Mouse (Mus musculus) hindbrain, embryonic 12.5 days (tissue): ENCODE data around the gene Mycbp. TPM values are rescaled to one million over a fixed set of nuclear protein-coding genes. Genes with fewer than 3 reads are reported as not detected.

Experiments used
- ATAC-seq: fragments of 200-750 bp; cut with Nextera tagmentation; 2 replicates; pipeline ENCODE4 v1.8.0; 2017; ENCODE audit warnings: moderate TSS enrichment; ENCODE audit not compliant: low FRiP score
- H3K27ac ChIP-seq: fragments of 300-500 bp; sonication (generic); 2 replicates; pipeline ENCODE4 v1.5.1; 2016; ENCODE audit warnings: mild to moderate bottlenecking
- H3K27me3 ChIP-seq: fragments of 300-500 bp; sonication (generic); 2 replicates; pipeline ENCODE4 v1.6.1; 2016; ENCODE audit warnings: mild to moderate bottlenecking
- H3K36me3 ChIP-seq: fragments of 300-500 bp; sonication (generic); 2 replicates; pipeline ENCODE4 v1.6.1; 2016; ENCODE audit warnings: mild to moderate bottlenecking
- H3K4me1 ChIP-seq: fragments of 300-500 bp; sonication (generic); 2 replicates; pipeline ENCODE4 v1.6.1; 2016
- H3K4me2 ChIP-seq: fragments of 300-500 bp; sonication (generic); replicated peaks from 2 replicates; pipeline ENCODE4 v1.6.1; 2016; ENCODE audit warnings: mild to moderate bottlenecking
- H3K4me3 ChIP-seq: fragments of 300-500 bp; sonication (generic); 2 replicates; pipeline ENCODE4 v1.5.1; 2016; ENCODE audit warnings: mild to moderate bottlenecking
- H3K9ac ChIP-seq: fragments of 300-500 bp; sonication (generic); 2 replicates; pipeline ENCODE4 v1.6.1; 2016; ENCODE audit warnings: mild to moderate bottlenecking, moderate library complexity
- H3K9me3 ChIP-seq: fragments of 300-500 bp; sonication (generic); replicated peaks from 2 replicates; pipeline ENCODE4 v1.6.1; 2016; ENCODE audit warnings: mild to moderate bottlenecking
- WGBS: fragments of 180-500 bp; shearing (Covaris S2); methylation state at CpG from one replicate; pipeline ENCODE4 v1.1.7; 2016; 5-methylcytosine and 5-hydroxymethylcytosine counted together
- polyA plus RNA-seq: library from polyadenylated mRNA; unstranded; fragments of >200 nt; fragmentation: Nextera tagmentation; extraction: Ambion mirVana; gene quantifications from 2 replicates; pipeline ENCODE4 v1.2.1, GENCODE M21; 2016

The Mycbp gene
- polyA plus RNA-seq, 1 experiment from 2014 or later, result 56.1 TPM

DNA sequence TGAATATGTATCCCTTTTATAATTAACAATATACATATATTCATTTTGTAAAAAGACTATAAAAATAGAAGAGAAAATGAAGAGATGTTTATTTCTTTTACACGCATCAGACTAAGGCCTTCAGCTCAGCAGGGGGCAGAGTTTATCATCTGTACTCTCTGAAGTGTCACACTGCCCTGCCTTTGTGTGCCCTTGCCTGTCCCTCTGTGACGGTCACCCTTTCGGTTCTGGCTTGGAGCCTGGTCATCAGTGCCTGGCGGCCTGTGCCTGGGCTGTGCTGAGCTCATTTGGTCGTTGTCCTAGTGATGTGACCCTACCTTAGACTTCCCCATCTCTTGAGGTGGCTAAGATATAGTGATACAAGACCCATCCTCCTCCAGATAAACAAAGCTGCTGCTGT lies 42.5 kb downstream of the Mycbp start:
- Histone ChIP-seq H3K27me3 (0 out of 2 replicates have a peak, but pooled peaks cover 7% of the 10 kb centered on the region), H3K36me3 (no peaks in the 10 kb centered on the region), H3K9ac (no peak overlapping the region), H3K27ac (no peak overlapping the region), H3K4me3 (no peak overlapping the region), H3K4me1 (peaks cover 3% of the 10 kb centered on the region; the same call in 1 of the 2 replicates), H3K9me3 (no peaks in the 10 kb centered on the region), H3K4me2 (no peak overlapping the region)
- no peak for ATAC-seq
- 48% methylated on average over 5 of the region's 5 CpGs for WGBS

DNA sequence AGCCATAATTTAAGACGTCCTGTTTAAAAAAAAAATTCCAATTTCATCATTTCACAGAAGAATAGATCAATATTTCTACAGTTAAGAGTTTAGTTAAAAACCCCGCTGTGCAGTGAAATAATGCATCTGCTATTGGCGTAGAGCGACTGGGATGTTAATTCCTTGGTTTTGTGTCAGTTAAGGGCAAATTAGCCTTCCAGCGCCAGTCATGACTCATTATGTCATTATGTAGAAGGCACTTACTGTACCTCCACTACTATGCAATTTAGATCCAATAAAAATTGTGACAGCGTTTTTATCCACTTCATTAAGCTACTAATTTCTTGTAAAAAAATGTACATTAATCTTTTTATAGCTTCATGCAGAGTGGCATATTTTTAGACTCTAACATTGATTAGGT lies 44.3 kb downstream of the Mycbp start:
- no peak overlapping the region for H3K4me2 ChIP-seq
- peaks cover 3% of the 10 kb centered on the region; the same call in 1 of the 2 replicates for H3K4me1 ChIP-seq
- WGBS, result 76% methylated on average over 6 of the region's 6 CpGs
- 0 out of 2 replicates have a peak, but pooled peaks cover 7% of the 10 kb centered on the region for H3K27me3 ChIP-seq
- ATAC-seq, result no peak
- H3K36me3 ChIP-seq, result no peaks in the 10 kb centered on the region
- no peak overlapping the region for H3K9ac ChIP-seq
- no peak overlapping the region for H3K4me3 ChIP-seq
- H3K27ac ChIP-seq, result no peak overlapping the region
- H3K9me3 ChIP-seq, result no peaks in the 10 kb centered on the region

- Histone ChIP-seq H3K4me3 (no peak overlapping the region), H3K36me3 (no peaks in the 10 kb centered on the region), H3K9ac (no peak overlapping the region), H3K27ac (no peak overlapping the region), H3K9me3 (no peaks in the 10 kb centered on the region), H3K27me3 (0 out of 2 replicates have a peak, but pooled peaks cover 7% of the 10 kb centered on the region), H3K4me1 (peaks cover 3% of the 10 kb centered on the region; the same call in 1 of the 2 replicates), H3K4me2 (no peak overlapping the region)
- no peak for ATAC-seq
- WGBS, result 74% methylated on average over 10 of the region's 10 CpGs
Measured at GRCm38 (mm10) chr4:123949649-123950048, 45.0 kb downstream of the Mycbp start.

GRCm38 (mm10) chr4:123952059-123952458 lies 47.4 kb downstream of the Mycbp start:
- H3K9me3 ChIP-seq, result no peaks in the 10 kb centered on the region
- peaks cover 11% of the 10 kb centered on the region for H3K4me1 ChIP-seq
- H3K4me2 ChIP-seq, result no peak overlapping the region
- no peaks in the 10 kb centered on the region for H3K36me3 ChIP-seq
- WGBS, result 53% methylated on average over 8 of the region's 8 CpGs
- no peak overlapping the region for H3K4me3 ChIP-seq
- no peak overlapping the region for H3K9ac ChIP-seq
- no peak overlapping the region for H3K27ac ChIP-seq
- ATAC-seq, result no peak
- H3K27me3 ChIP-seq, result peaks cover 11% of the 10 kb centered on the region

DNA sequence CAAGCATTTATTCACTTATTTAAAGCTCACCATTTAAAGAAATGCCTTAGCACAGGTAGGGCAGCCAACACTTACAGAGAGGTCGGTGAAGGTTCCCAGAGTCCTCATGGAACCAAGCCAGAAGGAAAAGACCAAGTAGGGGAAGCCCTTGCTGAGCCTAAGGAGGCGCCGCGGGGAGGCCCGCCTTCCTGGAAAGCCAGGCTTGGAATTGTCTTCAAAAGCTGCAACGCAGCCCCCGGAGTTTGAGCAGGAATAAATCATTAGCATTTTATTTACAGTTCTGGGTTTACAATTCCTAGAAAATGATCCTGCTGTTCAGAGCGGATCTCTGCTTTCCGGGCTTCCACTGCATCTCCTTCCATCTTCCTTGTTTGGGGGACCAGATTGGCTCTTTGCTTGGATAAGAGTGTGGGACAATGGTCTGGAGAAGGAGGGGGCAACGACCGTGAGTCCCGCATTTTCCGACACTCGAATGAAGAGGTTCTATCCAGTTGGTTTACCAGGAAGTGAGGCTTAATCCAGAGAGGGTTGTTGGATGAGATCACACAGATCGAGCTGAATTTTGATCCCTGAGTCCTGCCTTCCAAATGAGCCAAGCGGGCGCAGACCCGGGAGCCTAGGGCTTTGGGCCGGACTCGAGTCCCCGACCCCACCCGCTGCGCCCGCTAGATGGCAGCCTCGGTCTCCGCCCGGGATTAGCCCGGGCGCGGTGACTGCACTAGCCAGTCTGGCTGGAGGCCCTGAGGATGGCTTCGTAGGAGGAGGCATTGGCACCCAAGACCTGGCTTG lies 52.3 kb downstream of the Mycbp start:
- Histone ChIP-seq H3K4me3 (peak overlapping the region; percentile 5; the same call in 1 of the 2 replicates), H3K36me3 (no peaks in the 10 kb centered on the region), H3K9me3 (no peaks in the 10 kb centered on the region), H3K27ac (no peak overlapping the region), H3K27me3 (peaks cover 16% of the 10 kb centered on the region), H3K4me2 (peak overlapping the region; percentile 41), H3K9ac (no peak overlapping the region), H3K4me1 (peaks cover 16% of the 10 kb centered on the region)
- 8% methylated on average over 31 of the region's 31 CpGs for WGBS
- peak; percentile 73 for ATAC-seq

DNA sequence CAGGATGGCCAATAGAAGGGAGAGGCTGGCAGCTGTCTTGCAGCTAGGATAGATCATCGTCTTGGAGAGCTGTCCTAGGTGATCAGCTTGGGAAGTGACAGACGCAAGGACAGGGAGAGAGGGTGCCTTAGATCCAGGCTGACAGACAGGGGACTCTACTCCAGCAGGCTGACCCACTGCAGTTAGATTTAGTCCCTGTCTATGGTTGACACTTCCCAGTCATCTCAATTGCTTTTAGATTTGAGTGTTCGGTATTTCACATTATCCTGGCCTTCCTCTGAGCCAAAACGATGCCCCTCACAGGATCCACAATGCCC lies 52.8 kb downstream of the Mycbp start:
- Histone ChIP-seq H3K27ac (no peak overlapping the region), H3K27me3 (peaks cover 16% of the 10 kb centered on the region), H3K36me3 (no peaks in the 10 kb centered on the region), H3K4me1 (peaks cover 13% of the 10 kb centered on the region), H3K4me2 (peak overlapping the region; percentile 41; the same call in 1 of the 2 replicates), H3K9ac (no peak overlapping the region), H3K4me3 (0 out of 2 replicates have a peak overlapping the region, but pooled peaks have one; percentile 5), H3K9me3 (no peaks in the 10 kb centered on the region)
- 57% methylated on average over 4 of the region's 4 CpGs for WGBS
- peak; percentile 32; the same call in 1 of the 2 replicates for ATAC-seq

- no peak overlapping the region for H3K9ac ChIP-seq
- H3K27ac ChIP-seq, result no peak overlapping the region
- no peak overlapping the region for H3K4me2 ChIP-seq
- peaks cover 13% of the 10 kb centered on the region for H3K4me1 ChIP-seq
- no peak overlapping the region for H3K4me3 ChIP-seq
- no peaks in the 10 kb centered on the region for H3K36me3 ChIP-seq
- no peak; the same call in 1 of the 2 replicates for ATAC-seq
- 73% methylated on average over 4 of the region's 4 CpGs for WGBS
- H3K9me3 ChIP-seq, result no peaks in the 10 kb centered on the region
- peaks cover 16% of the 10 kb centered on the region for H3K27me3 ChIP-seq
Measured at GRCm38 (mm10) chr4:123957891-123958290, 53.3 kb downstream of the Mycbp start.

DNA sequence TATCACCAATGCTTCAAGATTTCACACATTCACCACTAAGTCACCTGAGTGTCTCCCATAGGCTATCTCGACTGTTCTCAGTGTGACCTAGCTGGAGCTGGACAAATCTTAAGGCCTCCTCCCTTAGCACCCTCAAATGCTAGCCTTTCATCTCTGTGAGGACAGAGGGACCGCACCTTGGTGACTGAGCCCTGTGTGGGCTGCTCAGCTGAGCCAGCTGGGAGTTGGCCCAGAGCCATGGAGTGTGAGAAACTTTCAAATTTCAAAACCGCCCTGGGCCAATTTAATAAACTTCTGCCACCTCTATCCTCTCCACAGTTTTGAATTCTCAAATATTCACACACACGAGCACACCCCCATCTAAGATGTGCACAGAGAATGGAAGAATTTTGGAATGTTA lies 56.3 kb downstream of the Mycbp start:
- 64% methylated on average over 4 of the region's 4 CpGs for WGBS
- no peak for ATAC-seq

More for the DNA sequence above, 56.3 kb downstream of the Mycbp start:
- Histone ChIP-seq H3K36me3 (no peaks in the 10 kb centered on the region), H3K9me3 (no peaks in the 10 kb centered on the region), H3K9ac (no peak overlapping the region), H3K27ac (no peak overlapping the region), H3K27me3 (peaks cover 16% of the 10 kb centered on the region), H3K4me2 (no peak overlapping the region), H3K4me3 (no peak overlapping the region), H3K4me1 (peaks cover 13% of the 10 kb centered on the region)

Other genes starting within 250 kb of the Mycbp start
- 75.1 and 80.2 TPM in 2 replicates for gene Macf1, start 220.5 kb upstream of the Mycbp start, polyA plus RNA-seq
- 324 and 347 TPM in 2 replicates for gene Ndufs5, start 186.6 kb upstream of the Mycbp start, polyA plus RNA-seq
- 94.3 and 99.3 TPM in 2 replicates for gene Akirin1, start 154.5 kb upstream of the Mycbp start, polyA plus RNA-seq
- 0.40 and 0.77 TPM in 2 replicates for gene Rhbdl2, start 117.0 kb upstream of the Mycbp start, polyA plus RNA-seq
- 0.18 TPM in 1 of 2 replicates, not detected in the other for gene 4933427I04Rik, start 45.2 kb upstream of the Mycbp start, polyA plus RNA-seq
- 63.3 and 69.0 TPM in 2 replicates for gene Rragc, start 12.6 kb downstream of the Mycbp start, polyA plus RNA-seq
- not detected in 2 replicates for gene 4930535I16Rik, start 13.2 kb downstream of the Mycbp start, polyA plus RNA-seq